Mouse (Mus musculus): ENCODE measurements around the gene Defa28. TPM values are rescaled to one million over a fixed set of nuclear protein-coding genes. Genes with fewer than 3 reads are reported as not detected.
"Not testable (repeated sequence)": the region's sequence is repeated elsewhere in the genome, so short reads cannot be mapped to it uniquely, and the experiment has no call there.

The Defa28 gene
- not detected for total RNA-seq (2021)
- long read RNA-seq, experiment 1, result 0 reads
- long read RNA-seq, experiment 2, result 0 reads

DNA sequence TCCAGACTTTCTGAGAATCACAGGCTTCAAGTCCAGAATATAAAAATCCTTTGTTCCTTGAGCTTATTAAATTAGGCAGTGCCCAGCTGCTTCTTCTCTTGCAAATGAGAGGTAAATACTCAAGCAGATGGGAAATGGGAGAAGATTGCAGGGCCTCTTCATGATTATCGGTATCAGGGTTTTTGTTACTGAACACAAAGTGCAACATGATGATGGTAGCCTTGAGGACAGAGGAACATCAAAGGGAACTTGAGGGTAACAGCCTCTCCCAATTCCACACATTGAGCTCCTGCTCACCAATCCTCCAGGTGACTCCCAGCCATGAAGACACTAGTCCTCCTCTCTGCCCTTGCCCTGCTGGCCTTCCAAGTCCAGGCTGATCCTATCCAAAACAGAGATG lies at the start of gene Defa28:
Defa28 (plus strand) TSS at position 301 of the 400 bp plus-strand sequence.
- DNase-seq (ENCODE audit: low spot score in 2 of 2), result not testable (repeated sequence)

DNA sequence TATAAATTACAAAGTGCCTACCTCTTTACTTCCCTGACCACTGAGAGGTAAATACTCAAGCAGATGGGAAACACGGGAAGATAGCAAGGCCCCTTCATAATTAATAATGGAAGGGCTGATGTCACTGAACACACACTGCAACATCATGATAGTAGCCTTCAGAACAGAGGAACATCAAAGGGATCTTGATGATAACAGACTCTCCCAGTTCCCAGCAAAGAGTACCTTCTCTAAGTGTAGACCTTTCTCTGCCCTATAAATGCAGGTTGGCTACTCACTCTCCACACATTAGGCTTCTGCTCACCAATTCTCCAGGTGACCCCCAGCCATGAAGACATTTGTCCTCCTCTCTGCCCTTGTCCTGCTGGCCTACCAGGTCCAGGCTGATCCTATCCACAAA lies 17.7 kb upstream of the Defa28 start, which contains the start of gene Defa37:
Defa37 (plus strand) TSS at position 301 of the 400 bp plus-strand sequence.
- DNase-seq (ENCODE audit: low spot score in 2 of 2), result not testable (repeated sequence)

DNA sequence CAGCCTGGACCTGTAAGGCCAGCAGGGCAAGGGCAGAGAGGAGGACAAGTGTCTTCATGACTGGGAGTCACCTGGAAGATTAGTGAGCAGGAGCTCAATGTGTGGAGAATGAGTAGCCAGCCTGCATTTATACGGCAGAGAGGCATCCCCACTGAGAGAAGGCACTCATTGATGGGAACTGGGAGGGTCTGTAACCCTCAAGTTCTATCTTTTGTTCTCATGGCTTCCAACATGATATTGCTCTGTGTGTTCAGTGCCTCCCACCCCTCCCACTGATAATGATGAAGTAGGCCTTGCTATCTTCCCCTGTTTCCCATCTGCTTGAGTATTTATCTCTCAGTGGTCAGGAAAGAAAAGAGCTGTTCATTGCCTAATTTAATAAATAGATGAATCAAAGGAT lies 11.6 kb downstream of the Defa28 start, which contains the start of gene Gm7861:
Gm7861 (minus strand) TSS at position 101 of the 400 bp plus-strand sequence.
- DNase-seq (ENCODE audit: low spot score in 2 of 2), result not testable (repeated sequence)

DNA sequence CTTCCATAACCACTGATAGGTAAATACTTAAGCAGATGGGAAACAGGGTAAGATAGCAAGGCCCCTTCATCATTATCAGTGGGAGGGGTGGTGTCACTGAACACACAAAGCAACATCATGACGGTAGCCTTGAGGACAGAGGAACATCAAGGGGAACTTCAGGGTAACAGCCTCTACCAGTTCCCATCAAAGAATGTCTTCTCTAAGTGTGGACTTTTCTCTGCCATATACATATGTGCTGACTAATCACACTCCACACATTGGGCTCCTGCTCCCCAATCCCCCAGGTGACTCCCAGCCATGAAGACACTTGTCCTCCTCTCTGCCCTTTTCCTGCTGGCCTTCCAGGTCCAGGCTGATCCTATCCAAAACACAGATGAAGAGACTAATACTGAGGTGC lies 35.1 kb downstream of the Defa28 start, which contains the start of gene Defa26:
Defa26 (plus strand) TSS at position 301 of the 400 bp plus-strand sequence.
- DNase-seq (ENCODE audit: low spot score in 2 of 2), result not testable (repeated sequence)

Other genes with a start within 250 kb of the Defa28 start
- gene Defa2, start 204.5 kb upstream of the Defa28 start, total RNA-seq (2021), result not detected
- not detected for gene Defa33, start 191.2 kb upstream of the Defa28 start, total RNA-seq (2021)
- not detected for gene Defa36, start 155.6 kb upstream of the Defa28 start, total RNA-seq (2021)
- gene Gm7849, start 126.4 kb upstream of the Defa28 start, total RNA-seq (2021), result not detected
- not detected for gene Defa20, start 73.7 kb upstream of the Defa28 start, total RNA-seq (2021)
- not detected for gene Defa32, start 54.0 kb upstream of the Defa28 start, total RNA-seq (2021)
- gene Defa37, start 17.6 kb upstream of the Defa28 start, total RNA-seq (2021), result not detected
- not detected for gene Gm7861, start 11.5 kb downstream of the Defa28 start, total RNA-seq (2021)
- gene Defa26, start 35.2 kb downstream of the Defa28 start, total RNA-seq (2021), result not detected
- not detected for gene Defa17, start 72.8 kb downstream of the Defa28 start, total RNA-seq (2021)
- not detected for gene Defa34, start 82.8 kb downstream of the Defa28 start, total RNA-seq (2021)
- not detected for gene AY761184, start 120.6 kb downstream of the Defa28 start, total RNA-seq (2021)
- not detected for gene Defa24, start 151.5 kb downstream of the Defa28 start, total RNA-seq (2021)
- gene Defb50, start 240.5 kb downstream of the Defa28 start, total RNA-seq (2021), result not detected

Data from adrenal gland, postnatal 4 days (tissue).